Mouse (Mus musculus) megakaryocyte, adult 5-6 weeks (primary cell): Measurements from ENCODE around the gene Pspn. TPM values are rescaled to one million over a fixed set of nuclear protein-coding genes. Genes with fewer than 3 reads are reported as not detected.

Experiments used
- ATAC-seq: 2 replicates; pipeline ENCODE4 v1.8.0; 2016; ENCODE audit warnings: mild to moderate bottlenecking, inconsistent platforms; ENCODE audit not compliant: poor library complexity, severe bottlenecking
- total RNA-seq, 2 experiments: library from RNA; stranded (forward) in 1 of 2; stranded (reverse) in 1 of 2; fragments of 153-499, 151-499 nt in 1 of 2; fragments of 221-1000, 200-1000 nt in 1 of 2; gene quantifications; 2 replicates each; pipeline versions ENCODE4 v1.2.3 to v1.2.4; 2015 to 2017

Pspn gene
- total RNA-seq, 2 experiments from 2014 or later = not detected

- peak; percentile 98 for ATAC-seq
Observed at GRCm38 (mm10) chr17:56997029-56997667, 2.7 kb downstream of the Pspn start, which contains the start of gene Alkbh7. Gene Alkbh7 (plus strand): TSS chr17:56997339.

DNA sequence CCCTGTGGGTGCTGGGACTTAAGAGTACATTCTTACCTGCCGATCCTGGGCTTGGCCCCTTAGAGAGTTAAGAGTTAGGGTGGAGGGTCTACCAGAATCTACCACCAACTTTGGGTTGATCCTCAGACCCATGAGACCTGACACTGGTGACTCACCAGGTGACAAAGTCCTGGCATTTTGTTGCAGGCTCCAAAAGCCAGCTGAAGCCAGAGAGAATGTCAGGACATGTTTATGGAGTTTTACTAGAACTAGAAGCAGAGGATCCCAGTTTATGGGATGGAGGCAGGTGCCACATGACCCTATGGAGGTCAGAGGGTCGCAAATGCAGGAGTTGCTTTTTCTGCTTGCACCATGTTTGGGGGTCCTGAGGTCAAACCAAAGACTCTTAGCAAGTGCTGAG is 3.3 kb downstream of the Pspn start:
- no peak for ATAC-seq

DNA sequence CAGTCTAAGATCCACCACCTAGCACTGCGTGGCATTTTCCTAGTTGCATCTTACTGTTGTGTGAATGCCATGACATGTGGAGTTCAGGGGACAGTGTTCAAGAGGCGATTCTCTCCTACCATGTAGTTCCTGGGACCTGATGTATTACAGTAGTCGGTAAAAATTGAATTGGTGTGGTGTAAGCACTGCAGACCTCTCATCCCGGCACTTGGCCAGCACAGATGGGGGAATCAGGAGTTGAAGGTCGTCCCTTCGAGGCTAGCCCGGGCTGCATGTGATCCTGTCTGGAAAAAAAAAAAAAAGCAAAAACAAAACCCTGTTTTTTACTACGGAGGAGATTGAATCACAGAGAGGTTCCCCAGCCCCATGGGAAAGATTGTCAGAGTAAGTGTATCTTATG is 4.8 kb downstream of the Pspn start:
- no peak for ATAC-seq

DNA sequence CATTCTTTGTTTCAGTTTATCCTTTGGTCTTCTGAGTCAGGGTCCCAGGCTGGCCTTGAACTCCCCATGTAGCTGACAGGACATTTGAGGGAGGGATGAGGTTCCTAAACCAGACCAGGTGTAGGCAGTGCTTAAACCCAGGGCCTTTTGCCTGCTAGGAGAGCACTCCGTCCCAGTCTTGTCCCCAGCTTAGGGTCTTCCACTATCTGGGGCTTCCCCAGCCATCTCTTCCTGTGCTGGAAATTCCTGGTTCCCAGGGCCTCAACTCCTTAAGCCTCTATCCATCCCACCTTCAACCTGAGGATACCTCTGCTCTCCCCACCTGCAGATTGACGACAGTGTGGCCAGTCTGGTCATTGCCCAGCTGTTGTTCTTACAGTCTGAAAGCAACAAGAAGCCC is 8.9 kb downstream of the Pspn start:
- ATAC-seq = no peak

DNA sequence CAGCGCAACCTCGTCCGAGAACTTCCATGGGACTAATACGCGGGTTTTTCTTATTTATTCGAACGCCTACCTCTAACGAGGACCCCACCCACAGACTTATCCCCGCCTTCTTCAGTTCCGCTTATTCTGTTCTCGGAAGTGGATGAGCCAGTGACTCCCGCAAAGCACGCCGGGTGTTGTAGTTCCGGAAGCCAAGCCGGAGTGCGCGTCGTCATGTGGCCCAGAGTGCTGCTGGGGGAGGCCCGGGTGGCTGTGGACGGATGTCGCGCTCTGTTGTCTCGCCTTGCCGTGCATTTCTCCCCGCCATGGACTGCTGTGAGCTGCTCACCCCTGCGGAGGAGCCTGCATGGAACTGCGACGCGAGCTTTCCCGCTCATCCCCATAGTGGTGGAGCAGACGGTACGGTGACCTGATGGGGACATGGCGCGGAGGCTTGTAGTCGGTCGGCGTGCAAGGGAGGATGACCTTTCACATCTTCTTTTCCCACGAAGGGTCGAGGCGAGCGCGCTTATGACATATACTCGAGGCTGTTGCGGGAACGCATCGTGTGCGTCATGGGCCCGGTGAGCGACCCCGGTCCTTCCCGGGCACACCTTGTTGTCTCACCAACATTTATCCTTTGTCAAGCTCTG is 9.6 kb downstream of the Pspn start, which contains the start of gene Clpp:
Clpp (plus strand) TSS at position 191 of the 632 bp plus-strand sequence.
- peak; percentile 97 for ATAC-seq

GRCm38 (mm10) chr17:56989467-56990114 is 10.2 kb downstream of the Pspn start:
- peak; percentile 78 for ATAC-seq

DNA sequence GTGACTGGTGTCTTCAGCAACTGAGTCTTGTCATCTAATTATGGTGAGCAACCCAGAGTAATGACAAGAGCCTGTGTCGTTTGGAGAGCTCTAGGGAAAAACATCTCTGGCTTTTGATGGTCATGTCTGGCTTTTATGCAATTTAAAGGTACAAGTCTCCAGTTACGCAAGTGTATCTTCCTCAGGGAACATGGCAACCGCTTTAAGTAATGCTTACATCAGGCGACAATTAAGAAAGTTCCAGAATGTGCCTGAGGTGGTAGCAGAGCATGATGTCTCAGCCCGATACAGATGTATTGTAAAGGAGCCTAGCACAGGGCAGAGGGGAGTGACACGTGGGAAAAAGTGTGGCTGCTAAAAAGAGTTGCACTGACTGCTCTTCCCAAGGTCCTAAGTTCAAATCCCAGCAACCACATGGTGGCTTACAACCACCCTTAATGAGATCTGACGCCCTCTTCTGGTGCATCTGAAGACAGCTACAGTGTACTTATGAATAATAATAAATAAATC is 10.8 kb downstream of the Pspn start:
- ATAC-seq = no peak

GRCm38 (mm10) chr17:56988441-56988840 is 11.4 kb downstream of the Pspn start:
- no peak for ATAC-seq

DNA sequence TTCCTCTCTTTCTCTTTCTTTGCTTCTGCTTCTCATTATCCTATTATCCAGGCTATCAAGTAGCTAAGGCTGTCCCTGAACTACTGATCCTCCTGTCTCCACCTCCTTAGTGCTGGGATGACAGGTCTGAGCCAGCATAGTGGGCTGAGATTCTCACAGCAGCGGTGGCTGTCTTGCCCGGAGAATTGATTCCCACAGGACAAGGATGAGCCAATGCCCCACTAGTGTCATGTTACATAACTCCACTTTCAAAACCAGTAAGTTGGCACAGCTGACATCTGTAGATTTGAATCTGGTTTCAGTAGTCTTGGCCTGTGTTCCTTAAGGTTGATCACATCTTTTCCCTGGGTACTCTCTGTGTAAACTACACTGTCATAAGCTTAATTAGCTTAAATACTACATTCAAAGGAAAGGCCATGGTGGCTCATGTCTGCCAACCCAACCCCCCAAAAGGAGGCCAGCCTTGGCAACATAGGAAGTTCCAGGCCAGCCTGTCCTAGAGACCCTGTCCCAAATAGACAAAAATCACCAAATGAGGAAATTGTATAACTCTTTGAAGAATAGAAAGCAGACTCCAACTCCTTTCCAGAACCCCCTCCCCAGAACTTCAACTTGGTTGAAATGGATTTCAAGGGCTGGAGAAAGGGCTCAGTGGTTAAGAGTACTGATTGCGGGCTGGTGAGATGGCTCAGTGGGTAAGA is 13.6 kb downstream of the Pspn start:
- ATAC-seq = no peak

DNA sequence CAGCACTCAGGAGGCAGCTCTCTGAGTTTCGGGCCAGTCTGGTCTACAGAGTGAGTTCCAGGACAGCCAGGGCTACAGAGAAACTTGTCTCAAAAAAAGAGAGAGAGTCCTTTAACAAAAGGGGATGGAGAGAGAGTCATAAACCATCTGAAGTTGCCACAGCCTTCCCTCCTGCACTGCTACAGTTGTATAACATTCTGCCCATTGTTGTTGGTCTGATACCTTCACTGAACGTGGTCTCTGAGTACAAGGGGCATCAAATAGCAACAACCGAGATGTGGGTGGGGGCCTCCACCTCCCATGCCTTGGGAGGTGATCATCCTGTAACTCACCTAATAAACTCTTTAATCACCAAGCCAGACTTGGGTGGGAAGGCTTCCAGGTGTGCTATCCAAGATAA is 14.2 kb downstream of the Pspn start:
- ATAC-seq = no peak

DNA sequence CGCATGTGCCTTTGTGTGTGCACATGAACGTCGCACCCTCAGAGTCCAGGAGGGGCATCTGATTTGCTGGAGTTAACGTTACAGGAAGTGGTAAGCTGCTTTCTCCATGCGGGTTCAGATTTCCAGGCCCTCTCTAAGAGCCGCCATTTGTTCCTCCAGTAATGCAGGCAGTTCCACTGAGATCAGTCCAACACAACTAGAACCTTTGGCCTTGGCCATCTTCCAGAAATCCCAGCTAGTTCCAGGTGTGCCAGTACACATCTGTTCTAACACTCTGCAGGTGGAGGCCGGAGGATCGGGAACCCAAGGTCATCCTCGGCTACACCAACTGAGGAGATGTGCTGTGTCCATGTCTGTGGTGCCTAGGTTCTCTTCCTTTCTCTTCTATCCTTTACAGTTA is 14.9 kb downstream of the Pspn start:
- no peak for ATAC-seq

DNA sequence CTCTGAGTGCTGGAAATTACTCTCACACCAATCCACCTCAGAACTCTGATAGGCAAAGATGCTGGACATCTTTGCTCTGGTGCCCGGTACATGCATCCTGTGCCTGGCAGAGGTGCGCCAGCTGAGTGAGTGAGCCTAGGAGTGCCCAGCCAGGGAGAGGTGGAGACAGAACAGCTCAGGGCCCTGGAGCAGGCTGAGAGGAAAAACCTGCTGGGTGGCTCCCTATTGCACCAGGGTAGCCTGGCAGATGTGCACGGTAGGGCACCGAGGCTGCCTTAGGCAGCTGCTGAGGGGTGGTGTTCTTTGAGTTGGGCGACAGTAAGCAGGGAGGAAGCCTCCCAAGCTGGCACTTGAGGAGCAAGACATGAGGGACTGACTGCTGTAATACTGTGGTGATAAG is 17.8 kb downstream of the Pspn start, which contains the start of gene Acer1:
Acer1 (minus strand) TSS at position 114 of the 400 bp plus-strand sequence.
- no peak for ATAC-seq

DNA sequence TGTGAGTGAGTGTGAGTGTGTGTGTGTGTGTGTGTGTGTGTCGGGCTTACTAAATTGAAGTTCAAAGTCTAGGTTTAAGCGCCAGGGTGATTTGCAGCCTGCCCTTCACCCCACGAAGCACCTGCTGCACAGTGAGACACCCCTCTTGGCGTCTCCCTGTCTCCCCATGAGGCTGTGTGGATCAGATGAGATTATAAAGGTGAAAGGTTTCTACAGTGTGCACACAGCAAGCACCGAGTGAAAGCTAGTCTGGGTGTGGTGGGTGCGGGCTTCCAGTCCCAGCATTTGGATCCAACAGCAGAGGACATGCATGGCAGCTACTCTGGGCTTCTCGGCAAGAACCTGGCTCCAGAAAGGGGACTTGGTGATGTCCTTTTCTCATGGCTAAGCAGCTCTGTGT is 18.8 kb downstream of the Pspn start:
- no peak for ATAC-seq

DNA sequence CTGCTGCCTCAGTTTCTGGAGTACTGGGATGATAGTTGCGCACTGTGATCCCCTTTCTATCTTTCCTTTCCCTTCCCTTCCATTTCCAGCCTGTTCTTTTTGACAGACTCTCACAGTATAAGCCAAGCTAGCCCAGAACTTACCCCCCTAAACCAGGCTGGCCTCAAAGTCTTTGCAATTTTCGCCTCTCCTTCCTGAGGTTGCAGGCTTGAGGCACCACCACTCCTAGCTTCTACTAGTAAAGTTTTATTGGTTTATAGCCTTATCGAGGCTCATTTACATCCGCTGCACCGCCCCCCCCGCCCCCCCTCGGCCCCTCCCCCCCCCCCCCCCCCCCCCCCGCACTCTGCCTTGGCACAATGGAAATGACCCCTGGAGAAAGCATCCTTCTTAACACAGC is 20.3 kb downstream of the Pspn start:
- no peak for ATAC-seq

GRCm38 (mm10) chr17:56976531-56977390 is 23.1 kb downstream of the Pspn start:
- no peak for ATAC-seq

DNA sequence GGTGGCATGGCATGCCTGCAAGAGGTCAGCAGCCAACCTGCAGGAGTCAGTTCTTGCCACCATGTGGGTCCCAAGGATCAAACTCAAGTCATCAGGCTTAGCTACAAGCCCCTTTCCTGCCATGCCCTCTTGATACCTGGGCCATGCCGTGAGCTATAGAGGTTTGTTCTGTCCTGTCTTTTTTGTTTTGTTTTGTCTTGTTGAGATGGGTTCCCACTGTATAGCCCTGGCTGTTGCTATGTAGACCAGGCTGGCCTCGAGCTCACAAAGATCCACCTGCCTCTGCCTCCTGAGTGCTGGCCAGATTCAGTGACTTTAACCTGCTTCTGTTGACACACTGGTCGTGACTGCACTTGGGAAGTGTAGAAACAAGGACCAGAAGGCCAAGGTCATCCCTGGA is 24.4 kb downstream of the Pspn start:
- ATAC-seq = no peak

DNA sequence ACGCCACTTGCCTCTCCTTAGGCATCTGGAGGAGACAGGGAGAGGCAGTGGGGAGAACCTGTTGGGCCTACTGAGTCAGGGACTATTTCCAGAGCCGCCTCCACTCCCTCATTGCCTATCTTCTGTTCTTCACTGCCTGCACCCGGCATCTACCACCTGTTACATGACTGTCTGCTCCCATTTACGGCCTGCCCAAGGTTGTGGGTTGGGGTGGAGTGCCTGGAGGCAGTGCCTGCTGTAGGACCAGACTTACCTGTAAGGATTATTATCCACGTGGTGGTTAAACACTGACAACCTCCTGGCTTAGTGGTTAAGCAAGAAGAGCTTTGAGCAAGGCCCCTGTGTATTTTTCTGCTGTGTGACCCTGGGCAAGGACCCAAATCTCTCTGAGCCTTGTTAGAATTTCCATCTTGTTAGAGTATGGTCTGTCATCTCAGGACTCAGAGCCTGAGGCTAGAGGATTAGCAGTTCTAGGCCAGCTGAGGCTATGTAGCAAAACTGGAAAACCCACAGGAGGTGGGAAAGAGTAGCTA is 25.0 kb downstream of the Pspn start:
- no peak for ATAC-seq

GRCm38 (mm10) chr17:56973956-56974707 is 25.7 kb downstream of the Pspn start:
- ATAC-seq = no peak

- ATAC-seq = no peak
Observed at GRCm38 (mm10) chr17:56970081-56970480, 29.7 kb downstream of the Pspn start.
